Mouse (Mus musculus) neural tube, embryonic 11.5 days (tissue): Measurements from ENCODE around the gene Nlgn1. TPM values are rescaled to one million over a fixed set of nuclear protein-coding genes. Genes with fewer than 3 reads are reported as not detected.

Experiments
- ATAC-seq: fragments of 200-750 bp; cut with Nextera tagmentation; 2 replicates; pipeline ENCODE4 v1.8.0; 2017; ENCODE audit warnings: moderate number of reproducible peaks, mild to moderate bottlenecking, moderate TSS enrichment, moderate library complexity; ENCODE audit not compliant: insufficient read depth, low FRiP score, low TSS enrichment
- DNase-seq: peaks from one replicate; pipeline ENCODE4 v3.0.0-alpha.2; 2015; ENCODE audit warnings: low spot score
- H3K27ac ChIP-seq: fragments of 300-500 bp; sonication (generic); 2 replicates; pipeline ENCODE4 v1.5.1; 2014; ENCODE audit warnings: low read depth, mild to moderate bottlenecking, low read length
- H3K27me3 ChIP-seq: fragments of 300-500 bp; sonication (generic); 2 replicates; pipeline ENCODE4 v1.6.1; 2014; ENCODE audit warnings: mild to moderate bottlenecking, low read length, mixed read lengths; ENCODE audit not compliant: control insufficient read depth, insufficient read depth
- H3K36me3 ChIP-seq: fragments of 300-500 bp; sonication (generic); 2 replicates; pipeline ENCODE4 v1.6.1; 2014; ENCODE audit warnings: mild to moderate bottlenecking, low read length, moderate library complexity, mixed read lengths; ENCODE audit not compliant: control insufficient read depth, insufficient read depth
- H3K4me1 ChIP-seq: fragments of 300-500 bp; sonication (generic); 2 replicates; pipeline ENCODE4 v1.6.1; 2014; ENCODE audit warnings: low read length, mixed read lengths; ENCODE audit not compliant: control insufficient read depth, insufficient read depth
- H3K4me2 ChIP-seq: fragments of 300-500 bp; sonication (generic); 2 replicates; pipeline ENCODE4 v1.6.1; 2014; ENCODE audit warnings: low read depth, mild to moderate bottlenecking, moderate library complexity
- H3K4me3 ChIP-seq: fragments of 300-500 bp; sonication (generic); 2 replicates; pipeline ENCODE4 v1.5.1; 2014; ENCODE audit warnings: low read depth, low read length
- H3K9ac ChIP-seq: fragments of 300-500 bp; sonication (generic); 2 replicates; pipeline ENCODE4 v1.6.1; 2014; ENCODE audit warnings: mild to moderate bottlenecking, low read length
- H3K9me3 ChIP-seq: fragments of 300-500 bp; sonication (generic); 2 replicates; pipeline ENCODE4 v1.6.1; 2016; ENCODE audit warnings: low read length; ENCODE audit not compliant: control insufficient read depth
- WGBS: fragments of 180-500 bp; shearing (Covaris S2); extraction: QIAGEN DNeasy Blood & Tissue Kit; methylation state at CpG from one replicate; pipeline ENCODE4 v1.1.7; 2014; 5-methylcytosine and 5-hydroxymethylcytosine counted together
- polyA plus RNA-seq: library from polyadenylated mRNA; unstranded; fragments of >200 nt; fragmentation: Nextera tagmentation; extraction: Ambion mirVana; gene quantifications from 2 replicates; pipeline ENCODE4 v1.2.1, GENCODE M21; 2014

Gene Nlgn1
- polyA plus RNA-seq, 1 experiment from 2014 or later: 5.1 TPM

DNA sequence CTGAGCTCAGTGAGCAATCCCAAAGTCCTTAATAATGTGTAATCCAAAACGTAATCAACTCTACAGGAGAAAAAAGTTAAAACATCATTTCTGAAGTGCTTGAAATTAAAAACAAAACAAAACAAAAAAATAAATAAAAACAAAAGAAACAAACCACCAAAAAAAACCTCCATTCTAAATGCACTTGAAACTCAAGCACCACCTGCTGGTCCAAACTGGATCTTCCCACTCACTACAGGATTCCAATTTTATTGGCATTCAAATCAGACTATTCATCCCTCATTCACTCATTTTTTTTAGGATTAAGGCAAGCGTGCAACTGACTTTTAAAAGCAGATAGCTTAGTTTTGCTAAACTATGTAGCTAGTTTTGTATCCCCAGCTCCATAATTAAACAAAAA, 329.9 kb downstream of the Nlgn1 start:
- ATAC-seq (no peak), DNase-seq (no peak)
- Histone ChIP-seq H3K4me3 (no peak overlapping the region), H3K36me3 (no peaks in the 10 kb centered on the region), H3K27me3 (no peaks in the 10 kb centered on the region), H3K9me3 (no peaks in the 10 kb centered on the region), H3K4me1 (no peaks in the 10 kb centered on the region), H3K4me2 (no peak overlapping the region), H3K9ac (no peak overlapping the region), H3K27ac (no peak overlapping the region)
- WGBS: 38% methylated on average over 2 of the region's 2 CpGs

DNA sequence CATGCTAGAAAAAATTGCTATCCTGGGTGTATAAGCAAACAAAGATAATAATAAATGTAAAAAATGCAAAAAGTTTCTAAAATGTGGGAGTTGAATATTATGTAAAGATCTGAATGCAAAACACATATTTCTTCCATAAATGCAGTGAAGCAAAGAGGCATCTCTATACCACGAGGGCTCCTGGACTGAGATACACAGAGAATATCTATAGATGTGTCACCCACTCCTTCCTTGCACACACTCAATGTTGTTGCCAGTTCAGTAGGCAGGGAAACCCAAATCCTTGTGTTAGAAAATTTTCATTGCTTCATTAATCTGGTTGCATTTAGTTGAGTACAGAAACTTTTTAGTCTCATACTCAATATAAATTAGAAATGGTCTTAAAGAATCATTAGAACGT, 364.7 kb downstream of the Nlgn1 start:
- Histone ChIP-seq H3K36me3 (no peaks in the 10 kb centered on the region), H3K4me2 (no peak overlapping the region), H3K27ac (no peak overlapping the region), H3K9me3 (no peaks in the 10 kb centered on the region), H3K4me3 (no peak overlapping the region), H3K9ac (no peak overlapping the region), H3K4me1 (no peaks in the 10 kb centered on the region), H3K27me3 (no peaks in the 10 kb centered on the region)
- no peak for DNase-seq
- ATAC-seq: no peak
- WGBS: 85% methylated on average over 2 of the region's 2 CpGs

DNA sequence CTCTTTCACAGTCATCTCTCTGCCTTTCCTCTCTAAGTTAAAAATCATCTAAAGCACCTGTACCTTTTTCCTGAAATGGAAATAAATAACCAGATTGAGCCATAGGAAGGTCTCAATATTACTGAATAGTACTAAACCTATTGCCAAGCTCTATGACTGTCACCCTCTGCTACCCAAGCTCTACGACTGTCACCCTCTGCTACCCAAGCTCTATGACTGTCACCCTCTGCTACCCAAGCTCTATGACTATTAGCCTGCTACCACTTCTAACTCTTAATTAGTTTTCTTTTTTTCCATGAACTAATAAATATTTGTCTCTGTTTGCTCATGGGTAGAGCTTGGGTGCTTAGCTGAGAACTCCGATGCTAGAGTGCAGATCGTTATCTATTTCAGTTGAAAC, 368.0 kb downstream of the Nlgn1 start:
- no peaks in the 10 kb centered on the region for H3K4me1 ChIP-seq
- no peaks in the 10 kb centered on the region for H3K36me3 ChIP-seq
- no peaks in the 10 kb centered on the region for H3K9me3 ChIP-seq
- no peaks in the 10 kb centered on the region for H3K27me3 ChIP-seq
- no peak for ATAC-seq
- no peak overlapping the region for H3K27ac ChIP-seq
- WGBS: 96% methylated on average over 3 of the region's 3 CpGs
- DNase-seq: no peak
- no peak overlapping the region for H3K4me2 ChIP-seq
- no peak overlapping the region for H3K9ac ChIP-seq
- H3K4me3 ChIP-seq: no peak overlapping the region

DNA sequence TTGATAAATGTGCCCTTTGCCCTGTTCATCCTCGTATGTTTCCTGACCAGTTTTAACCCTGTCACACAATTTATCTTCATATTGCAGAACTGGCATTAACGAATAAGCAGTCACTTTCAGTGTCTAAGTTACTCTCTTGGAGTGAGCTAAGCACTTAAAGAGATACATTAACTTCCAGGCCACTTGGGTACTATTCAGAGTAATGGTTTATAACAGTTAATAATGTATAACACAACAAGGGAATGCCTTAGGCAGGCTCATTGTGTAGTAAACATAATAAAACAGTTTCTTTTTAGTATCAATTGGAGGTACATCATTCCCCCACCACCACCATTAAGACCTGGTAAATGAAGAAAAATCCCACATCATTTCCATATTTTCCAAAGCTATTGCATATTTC, 368.7 kb downstream of the Nlgn1 start:
- H3K4me1 ChIP-seq: no peaks in the 10 kb centered on the region
- 81% methylated on average over 2 of the region's 2 CpGs for WGBS
- H3K36me3 ChIP-seq: no peaks in the 10 kb centered on the region
- no peaks in the 10 kb centered on the region for H3K27me3 ChIP-seq
- H3K9ac ChIP-seq: no peak overlapping the region
- H3K27ac ChIP-seq: no peak overlapping the region
- H3K4me2 ChIP-seq: no peak overlapping the region
- ATAC-seq (no peak), DNase-seq (no peak)
- no peaks in the 10 kb centered on the region for H3K9me3 ChIP-seq
- no peak overlapping the region for H3K4me3 ChIP-seq

DNA sequence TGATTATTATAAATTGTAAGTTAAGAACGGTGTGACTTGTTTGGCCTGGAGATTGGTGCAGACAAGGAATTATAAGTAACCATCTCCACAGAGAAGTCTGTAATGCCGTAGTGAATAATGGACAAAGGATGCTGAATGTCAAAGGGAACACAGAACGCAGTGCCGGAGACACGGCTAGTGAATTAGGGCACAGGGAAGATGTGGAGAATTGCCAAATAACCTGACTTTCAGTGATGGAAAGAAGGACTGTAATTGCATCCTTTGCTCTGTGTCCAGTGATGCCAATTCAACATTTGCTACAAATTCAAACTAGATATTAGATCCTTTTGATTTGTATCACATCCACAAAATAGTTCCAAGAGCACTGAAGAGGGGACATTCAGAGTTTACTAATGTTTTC, 415.7 kb downstream of the Nlgn1 start:
- no peaks in the 10 kb centered on the region for H3K9me3 ChIP-seq
- no peak overlapping the region for H3K9ac ChIP-seq
- ATAC-seq: no peak
- H3K4me2 ChIP-seq: no peak overlapping the region
- no peak for DNase-seq
- H3K4me3 ChIP-seq: no peak overlapping the region
- H3K4me1 ChIP-seq: no peaks in the 10 kb centered on the region
- H3K36me3 ChIP-seq: no peaks in the 10 kb centered on the region
- H3K27me3 ChIP-seq: no peaks in the 10 kb centered on the region
- 88% methylated on average over 5 of the region's 5 CpGs for WGBS
- no peak overlapping the region for H3K27ac ChIP-seq

DNA sequence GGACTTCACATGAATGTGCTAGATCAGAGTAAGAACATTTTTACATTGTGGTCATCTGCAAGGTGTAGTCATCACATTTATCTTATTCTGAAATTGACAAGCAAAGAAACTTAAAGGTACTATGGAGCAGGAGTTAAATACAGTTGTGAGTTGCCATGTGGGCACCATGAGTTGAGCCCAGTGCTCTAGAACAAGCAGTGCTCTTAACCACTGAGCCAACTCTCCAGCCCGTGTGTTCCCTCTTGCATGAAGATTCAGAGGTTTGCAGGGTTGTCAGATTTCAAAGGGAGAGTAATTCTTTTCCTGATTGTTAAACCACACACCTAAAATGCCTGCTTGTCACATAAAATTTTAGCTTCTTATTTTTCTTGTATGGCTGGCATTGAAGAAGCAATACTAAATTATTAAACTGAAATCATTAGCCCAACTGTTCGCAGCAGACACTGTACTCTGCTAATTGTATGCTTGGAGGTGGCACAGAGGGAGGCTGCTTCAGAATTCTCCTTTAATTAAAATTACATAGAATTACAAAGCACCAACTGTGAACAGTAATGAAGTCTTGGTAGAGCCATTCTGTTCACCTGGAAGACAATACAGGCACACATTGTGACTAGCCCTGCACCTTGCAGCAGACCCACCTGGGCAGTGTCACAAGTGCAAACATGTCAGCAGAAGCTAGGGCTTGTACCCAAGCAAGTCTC, 417.7 kb downstream of the Nlgn1 start:
- DNase-seq (no peak), ATAC-seq (no peak)
- Histone ChIP-seq H3K27me3 (no peaks in the 10 kb centered on the region), H3K4me1 (no peaks in the 10 kb centered on the region), H3K4me3 (no peak overlapping the region), H3K4me2 (no peak overlapping the region), H3K9ac (no peak overlapping the region), H3K36me3 (no peaks in the 10 kb centered on the region), H3K9me3 (no peaks in the 10 kb centered on the region), H3K27ac (no peak overlapping the region)
- WGBS: 69% methylated on average over 2 of the region's 2 CpGs

DNA sequence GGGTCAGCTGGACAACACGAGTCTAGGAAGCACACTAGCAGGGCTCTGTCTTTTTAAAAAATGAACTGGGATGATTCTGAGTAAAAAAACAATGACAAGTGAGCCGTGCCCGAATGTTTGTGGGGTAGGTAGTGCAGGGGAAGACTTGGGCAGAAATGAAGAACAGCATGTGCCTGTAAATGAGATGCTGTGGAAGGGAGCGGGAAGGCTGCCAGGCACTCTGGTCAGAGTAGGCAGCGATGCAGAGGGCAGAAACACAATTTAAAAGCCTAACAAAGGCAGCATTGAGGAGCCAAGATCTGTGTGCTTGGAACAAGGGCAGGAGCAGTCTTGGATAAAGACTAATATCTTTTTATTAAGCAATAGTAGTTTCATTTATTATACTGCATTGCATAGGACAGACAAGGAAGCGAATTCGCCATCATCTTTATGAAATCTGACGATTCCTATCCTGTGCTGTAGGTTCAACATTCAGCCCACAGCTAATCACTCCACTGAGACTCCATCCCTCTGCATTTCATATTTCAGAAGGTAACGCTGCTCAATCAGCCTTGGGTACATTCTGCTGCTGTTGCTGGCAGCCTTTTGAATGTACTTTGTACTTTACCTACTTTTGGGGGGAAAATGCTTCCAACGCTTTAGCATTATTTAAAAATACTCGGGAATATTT, 429.0 kb downstream of the Nlgn1 start:
- no peak for ATAC-seq
- H3K9ac ChIP-seq: no peak overlapping the region
- no peaks in the 10 kb centered on the region for H3K36me3 ChIP-seq
- DNase-seq: no peak
- H3K27me3 ChIP-seq: no peaks in the 10 kb centered on the region
- no peaks in the 10 kb centered on the region for H3K9me3 ChIP-seq
- no peaks in the 10 kb centered on the region for H3K4me1 ChIP-seq
- H3K27ac ChIP-seq: no peak overlapping the region
- H3K4me2 ChIP-seq: no peak overlapping the region
- H3K4me3 ChIP-seq: no peak overlapping the region
- 89% methylated on average over 11 of the region's 11 CpGs for WGBS

DNA sequence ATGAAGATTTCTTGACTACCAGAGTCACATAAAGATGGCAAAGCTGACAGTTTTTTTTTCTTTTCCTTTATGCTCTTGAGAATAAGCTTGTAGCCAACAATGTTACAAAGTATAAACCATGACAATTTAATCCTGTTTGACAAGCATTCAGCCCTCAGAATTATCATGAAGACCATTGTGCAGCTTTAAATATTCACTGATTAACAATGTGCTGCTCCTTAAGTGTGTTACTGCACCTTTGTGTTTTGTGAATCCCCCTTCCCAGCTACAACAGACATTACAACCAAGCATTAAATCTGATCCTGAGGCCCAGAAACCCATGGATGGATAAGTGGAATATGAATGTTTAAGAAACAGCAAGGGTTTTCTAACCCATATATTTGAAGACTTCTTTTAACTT, 434.8 kb downstream of the Nlgn1 start:
- Histone ChIP-seq H3K27me3 (no peaks in the 10 kb centered on the region), H3K27ac (no peak overlapping the region), H3K36me3 (no peaks in the 10 kb centered on the region), H3K4me1 (no peaks in the 10 kb centered on the region), H3K9ac (no peak overlapping the region), H3K4me3 (no peak overlapping the region), H3K4me2 (no peak overlapping the region), H3K9me3 (no peaks in the 10 kb centered on the region)
- DNase-seq (no peak), ATAC-seq (no peak)

DNA sequence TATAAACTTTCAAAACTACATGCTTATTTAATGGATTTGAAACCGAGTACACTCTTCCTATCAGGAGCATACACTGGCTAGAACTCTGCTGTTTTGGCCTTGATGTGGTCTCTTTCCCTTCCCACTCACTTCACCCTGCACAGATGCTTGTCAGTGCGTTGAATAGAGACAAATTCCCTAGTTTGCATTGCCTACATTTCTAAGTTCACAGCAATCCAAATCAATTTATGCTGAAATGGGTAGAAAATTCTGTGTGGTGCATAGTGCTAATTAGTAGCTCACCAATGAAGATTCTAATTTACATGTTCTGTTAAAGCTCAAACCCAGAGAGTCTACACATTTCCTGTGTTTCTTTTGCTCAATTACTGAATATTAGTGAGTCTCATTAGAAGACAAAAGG, 447.5 kb downstream of the Nlgn1 start:
- no peaks in the 10 kb centered on the region for H3K4me1 ChIP-seq
- no peaks in the 10 kb centered on the region for H3K9me3 ChIP-seq
- 72% methylated on average over 2 of the region's 2 CpGs for WGBS
- no peak overlapping the region for H3K27ac ChIP-seq
- H3K27me3 ChIP-seq: no peaks in the 10 kb centered on the region
- DNase-seq (no peak), ATAC-seq (no peak)
- H3K4me3 ChIP-seq: no peak overlapping the region
- H3K36me3 ChIP-seq: no peaks in the 10 kb centered on the region
- no peak overlapping the region for H3K4me2 ChIP-seq
- no peak overlapping the region for H3K9ac ChIP-seq
